Mouse (Mus musculus): ENCODE data around the gene Npcd. TPM values are rescaled to one million over a fixed set of nuclear protein-coding genes. Genes with fewer than 3 reads are reported as not detected.

The Npcd gene
- polyA plus RNA-seq, 1 experiment, result not detected

DNA sequence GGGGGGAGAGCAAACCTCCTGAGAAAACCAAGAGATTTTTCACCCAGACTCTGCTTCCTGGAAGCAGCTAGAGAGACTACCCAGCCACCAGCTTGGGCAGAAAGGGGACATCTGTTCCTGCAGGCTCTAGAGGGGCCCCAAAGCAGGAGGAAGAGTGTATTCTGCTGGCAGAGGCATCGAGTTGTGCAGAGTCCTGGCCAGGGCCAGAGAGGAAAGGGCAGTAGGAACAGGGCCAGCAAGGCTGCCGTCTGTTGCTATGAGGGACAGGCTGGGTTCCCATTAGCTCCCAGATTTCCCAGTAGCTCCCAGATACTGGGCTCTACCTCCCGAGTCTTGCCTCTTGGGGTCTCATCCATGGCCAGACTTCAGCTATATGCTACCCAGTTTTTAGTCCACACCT lies 24.0 kb downstream of the Npcd start:
- H3K4me3 ChIP-seq (ENCODE audit: insufficient read depth, low read depth, low read length), result no peak overlapping the region
- H3K4me1 ChIP-seq (ENCODE audit: control insufficient read depth, insufficient read depth, low read length), result peaks cover 10% of the 10 kb centered on the region; the same call in 1 of the 2 replicates
- TF ChIP-seq CTCF (IDR thresholded peaks at IDR 0.05; ENCODE audit: insufficient read depth, low read depth, low read length) (no peak), POLR2A (IDR thresholded peaks at IDR 0.05; ENCODE audit: insufficient read depth, low read depth, low read length) (no peak)
- 56% methylated on average over 3 of the region's 3 CpGs for WGBS
- no peak overlapping the region for H3K27ac ChIP-seq (ENCODE audit: insufficient read depth, low read depth, low read length)

DNA sequence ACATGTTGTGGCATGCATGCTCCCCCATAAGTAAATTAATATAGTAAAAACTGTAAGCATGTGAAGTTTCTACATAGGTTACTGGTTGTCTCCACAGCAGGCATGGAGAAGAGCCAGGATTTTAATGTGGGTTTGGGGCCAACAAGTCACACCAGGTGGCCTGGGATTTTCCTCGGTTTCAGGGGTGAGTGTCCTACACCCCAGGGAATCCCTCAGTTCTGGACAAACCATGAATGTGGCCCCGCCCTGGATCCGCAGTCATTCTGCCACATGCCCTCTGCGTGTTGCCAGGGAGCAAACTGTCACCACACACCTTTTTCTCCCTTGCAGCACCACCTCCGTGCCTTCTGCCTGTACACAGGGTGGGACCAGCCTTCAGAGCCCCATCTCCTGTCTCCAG lies 25.4 kb downstream of the Npcd start:
- WGBS, result 55% methylated on average over 5 of the region's 5 CpGs
- TF ChIP-seq POLR2A (IDR thresholded peaks at IDR 0.05; ENCODE audit: insufficient read depth, low read depth, low read length) (no peak), CTCF (IDR thresholded peaks at IDR 0.05; ENCODE audit: insufficient read depth, low read depth, low read length) (no peak)
- H3K4me3 ChIP-seq (ENCODE audit: insufficient read depth, low read depth, low read length), result no peak overlapping the region

DNA sequence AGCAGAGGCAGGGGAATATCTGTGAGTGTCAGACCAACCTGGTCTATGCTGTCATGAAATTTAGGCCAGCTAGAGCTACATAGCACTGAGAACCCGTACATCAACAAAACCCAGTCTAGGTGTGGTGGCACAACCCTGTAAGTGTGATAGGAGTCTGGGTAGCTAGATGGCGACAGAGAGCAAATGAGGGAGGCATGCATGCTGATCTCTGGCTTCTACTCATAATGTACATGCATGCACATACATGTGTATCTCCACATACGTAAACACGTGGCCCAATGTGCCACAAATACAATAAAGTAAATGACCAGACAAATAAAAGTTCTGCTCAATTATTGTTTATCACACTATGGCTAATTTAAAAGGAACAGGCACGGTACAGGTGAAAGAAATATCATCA lies 25.9 kb downstream of the Npcd start:
- H3K27ac ChIP-seq (ENCODE audit: insufficient read depth, low read depth, low read length), result no peak overlapping the region
- 29% methylated on average over 5 of the region's 5 CpGs for WGBS
- no peak overlapping the region for H3K4me3 ChIP-seq (ENCODE audit: insufficient read depth, low read depth, low read length)
- TF ChIP-seq CTCF (IDR thresholded peaks at IDR 0.05; ENCODE audit: insufficient read depth, low read depth, low read length), result no peak
- TF ChIP-seq POLR2A (IDR thresholded peaks at IDR 0.05; ENCODE audit: insufficient read depth, low read depth, low read length), result no peak
- H3K4me1 ChIP-seq (ENCODE audit: control insufficient read depth, insufficient read depth, low read length), result peaks cover 13% of the 10 kb centered on the region

More for the DNA sequence above, 25.4 kb downstream of the Npcd start:
- Histone ChIP-seq H3K4me1 (ENCODE audit: control insufficient read depth, insufficient read depth, low read length) (peaks cover 14% of the 10 kb centered on the region), H3K27ac (ENCODE audit: insufficient read depth, low read depth, low read length) (no peak overlapping the region)

DNA sequence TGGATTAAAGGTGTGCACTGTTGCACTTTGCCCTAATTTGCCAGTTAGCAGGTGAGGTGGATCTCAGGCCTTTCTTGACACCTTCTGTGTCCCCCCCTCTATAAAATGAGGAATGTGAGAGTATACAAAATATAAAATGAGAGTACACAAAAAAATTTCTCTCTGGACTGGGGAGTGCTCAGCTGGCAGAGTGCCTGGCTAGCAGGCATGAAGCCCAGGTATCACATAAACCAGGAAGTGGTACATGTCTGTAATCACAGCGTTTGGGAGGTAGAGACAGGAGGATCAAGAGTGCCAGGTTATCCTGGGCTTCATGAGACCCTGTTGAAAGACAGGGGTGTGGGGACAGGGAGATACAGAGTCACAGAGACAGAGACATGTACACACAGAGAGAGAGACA lies 27.0 kb downstream of the Npcd start:
- no peak overlapping the region for H3K27ac ChIP-seq (ENCODE audit: insufficient read depth, low read depth, low read length)
- 61% methylated on average over 1 of the region's 1 CpGs for WGBS
- no peak overlapping the region for H3K4me3 ChIP-seq (ENCODE audit: insufficient read depth, low read depth, low read length)
- no peak for TF ChIP-seq CTCF (IDR thresholded peaks at IDR 0.05; ENCODE audit: insufficient read depth, low read depth, low read length)
- no peak for TF ChIP-seq POLR2A (IDR thresholded peaks at IDR 0.05; ENCODE audit: insufficient read depth, low read depth, low read length)
- H3K4me1 ChIP-seq (ENCODE audit: control insufficient read depth, insufficient read depth, low read length), result peaks cover 19% of the 10 kb centered on the region

GRCm38 (mm10) chr15:79805246-79805645 lies 28.8 kb downstream of the Npcd start:
- Histone ChIP-seq H3K27ac (ENCODE audit: insufficient read depth, low read depth, low read length) (no peak overlapping the region), H3K4me3 (ENCODE audit: insufficient read depth, low read depth, low read length) (no peak overlapping the region), H3K4me1 (ENCODE audit: control insufficient read depth, insufficient read depth, low read length) (peaks cover 25% of the 10 kb centered on the region)
- WGBS, result 46% methylated on average over 8 of the region's 8 CpGs
- no peak for TF ChIP-seq POLR2A (IDR thresholded peaks at IDR 0.05; ENCODE audit: insufficient read depth, low read depth, low read length)
- TF ChIP-seq CTCF (IDR thresholded peaks at IDR 0.05; ENCODE audit: insufficient read depth, low read depth, low read length), result no peak

GRCm38 (mm10) chr15:79804352-79805071 lies 29.5 kb downstream of the Npcd start, which contains the start of gene Nptxr:
TSS of gene Nptxr (minus strand) at chr15:79804766.
- 1% methylated on average over 89 of the region's 91 CpGs for WGBS
- H3K4me1 ChIP-seq (ENCODE audit: control insufficient read depth, insufficient read depth, low read length), result peaks cover 25% of the 10 kb centered on the region
- H3K4me3 ChIP-seq (ENCODE audit: insufficient read depth, low read depth, low read length), result peak within 1 kb of the TSS; percentile 84
- peak within 1 kb of the TSS; percentile 28; the same call in 1 of the 2 replicates for H3K27ac ChIP-seq (ENCODE audit: insufficient read depth, low read depth, low read length)
- peak; percentile 80 for TF ChIP-seq POLR2A (IDR thresholded peaks at IDR 0.05; ENCODE audit: insufficient read depth, low read depth, low read length)
- TF ChIP-seq CTCF (IDR thresholded peaks at IDR 0.05; ENCODE audit: insufficient read depth, low read depth, low read length), result no peak

DNA sequence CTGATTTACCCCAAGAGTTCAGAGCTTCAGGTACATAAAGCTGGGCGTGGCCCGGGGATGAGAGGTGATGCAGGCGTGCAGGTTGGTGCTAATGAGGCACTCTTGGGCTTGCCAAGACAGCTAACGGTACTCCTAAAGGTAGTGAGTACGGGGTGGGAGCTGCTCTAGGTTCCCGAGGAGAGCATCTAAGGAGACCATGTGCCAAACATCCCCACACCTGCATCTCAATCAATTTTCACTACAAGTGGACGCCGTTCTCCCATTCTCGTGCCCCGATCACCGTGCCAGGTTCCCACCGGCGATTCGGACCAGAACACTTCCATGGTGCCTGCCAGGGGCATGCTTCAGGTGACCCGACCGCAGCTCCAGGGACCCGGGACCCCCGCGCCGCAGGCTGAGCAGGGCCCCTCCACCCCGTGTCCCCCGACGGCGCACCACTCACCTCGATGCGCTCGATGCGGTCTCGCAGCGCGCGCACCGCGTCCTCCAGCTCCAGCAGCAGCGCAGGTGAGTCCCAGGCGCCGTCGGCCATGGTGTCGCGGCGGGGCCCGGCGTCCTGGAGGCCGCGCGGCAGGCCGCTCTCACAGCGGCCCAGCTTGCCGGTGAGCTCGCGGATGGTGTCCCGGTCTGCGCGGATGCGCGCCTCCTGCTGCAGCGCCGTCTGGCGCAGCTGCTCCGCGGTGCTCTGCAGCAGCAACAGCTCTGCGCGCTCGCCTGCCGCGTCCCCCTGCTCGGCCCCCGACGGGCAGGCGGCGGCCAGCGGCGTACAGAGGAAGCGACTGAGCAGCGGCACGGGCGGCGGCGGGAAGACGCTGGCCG lies 30.3 kb downstream of the Npcd start:
- peak overlapping the region; percentile 28; the same call in 1 of the 2 replicates for H3K27ac ChIP-seq (ENCODE audit: insufficient read depth, low read depth, low read length)
- TF ChIP-seq POLR2A (IDR thresholded peaks at IDR 0.05; ENCODE audit: insufficient read depth, low read depth, low read length) (no peak), CTCF (IDR thresholded peaks at IDR 0.05; ENCODE audit: insufficient read depth, low read depth, low read length) (no peak)
- H3K4me3 ChIP-seq (ENCODE audit: insufficient read depth, low read depth, low read length), result peak overlapping the region; percentile 84
- peaks cover 26% of the 10 kb centered on the region for H3K4me1 ChIP-seq (ENCODE audit: control insufficient read depth, insufficient read depth, low read length)
- WGBS, result 5% methylated on average over 81 of the region's 81 CpGs

DNA sequence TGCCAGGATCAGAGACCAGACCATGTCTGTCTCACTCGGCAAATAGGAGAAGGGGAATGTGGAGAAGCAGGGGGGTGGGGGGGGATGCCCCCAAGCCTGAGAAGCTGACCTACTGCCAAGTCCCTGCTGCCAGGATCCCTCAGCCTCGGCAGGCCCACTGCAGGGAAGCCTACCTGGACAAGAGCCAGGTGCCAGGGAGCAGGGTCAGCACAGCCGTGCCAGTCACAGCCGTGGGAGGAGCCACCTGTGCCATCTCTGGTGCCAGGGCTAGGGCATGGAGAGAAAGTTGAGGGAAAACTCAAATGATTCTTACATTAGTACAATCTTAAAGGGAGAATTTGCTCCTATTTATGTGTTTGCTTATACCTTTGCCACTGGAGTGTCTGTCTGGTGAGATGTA lies 31.7 kb downstream of the Npcd start:
- WGBS, result 47% methylated on average over 4 of the region's 4 CpGs
- Histone ChIP-seq H3K4me3 (ENCODE audit: insufficient read depth, low read depth, low read length) (no peak overlapping the region), H3K27ac (ENCODE audit: insufficient read depth, low read depth, low read length) (no peak overlapping the region), H3K4me1 (ENCODE audit: control insufficient read depth, insufficient read depth, low read length) (peaks cover 39% of the 10 kb centered on the region)
- no peak for TF ChIP-seq CTCF (IDR thresholded peaks at IDR 0.05; ENCODE audit: insufficient read depth, low read depth, low read length)
- TF ChIP-seq POLR2A (IDR thresholded peaks at IDR 0.05; ENCODE audit: insufficient read depth, low read depth, low read length), result no peak

DNA sequence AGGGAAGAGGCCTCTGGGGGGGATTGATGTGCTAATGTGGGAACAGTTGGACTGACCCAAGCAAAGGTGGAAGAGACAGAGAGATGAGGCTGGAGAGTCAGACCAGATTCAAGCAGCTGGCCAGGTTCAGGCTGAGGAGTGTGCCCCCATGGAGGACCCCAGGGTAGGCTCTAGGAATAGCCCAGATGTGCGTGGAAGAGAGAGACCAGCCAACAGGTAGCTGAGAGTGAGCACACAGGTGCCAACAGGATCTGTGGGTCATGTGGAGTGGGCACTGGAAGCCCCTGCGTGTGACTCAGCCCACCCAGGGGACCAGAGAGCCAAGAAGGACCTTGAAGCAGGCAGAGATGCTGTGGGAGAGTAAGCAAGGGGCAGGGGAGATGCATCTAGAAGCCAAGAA lies 32.4 kb downstream of the Npcd start:
- peaks cover 45% of the 10 kb centered on the region for H3K4me1 ChIP-seq (ENCODE audit: control insufficient read depth, insufficient read depth, low read length)
- H3K4me3 ChIP-seq (ENCODE audit: insufficient read depth, low read depth, low read length), result no peak overlapping the region
- no peak overlapping the region for H3K27ac ChIP-seq (ENCODE audit: insufficient read depth, low read depth, low read length)
- TF ChIP-seq POLR2A (IDR thresholded peaks at IDR 0.05; ENCODE audit: insufficient read depth, low read depth, low read length) (no peak), CTCF (IDR thresholded peaks at IDR 0.05; ENCODE audit: insufficient read depth, low read depth, low read length) (no peak)
- 82% methylated on average over 2 of the region's 2 CpGs for WGBS

Data from olfactory bulb, adult 2 months (tissue).